Mouse (Mus musculus) left cerebral cortex, adult 18-20 months (tissue): ENCODE results near the gene L2hgdh. TPM values are rescaled to one million over a fixed set of nuclear protein-coding genes. Genes with fewer than 3 reads are reported as not detected.
A peak's percentile ranks its signal among the peaks of the same experiment; 100 is the strongest.

Experiments
- DNase-seq, 2 experiments: peaks; one replicate each; pipeline ENCODE4 v3.0.0; 2021 to 2022; ENCODE audit warnings: low spot score in 2 of 2, mixed read lengths in 1 of 2
- long read RNA-seq, 2 experiments: library from polyadenylated mRNA; stranded (forward); transcript quantifications; one replicate each; pipeline ENCODE4 v2.0.0; 2021
- total RNA-seq, 2 experiments: library from RNA; stranded (reverse); gene quantifications; 2 replicates each; pipeline ENCODE4 v1.2.3; 2021

The L2hgdh gene
- 10 to 100 TPM; 21.9 TPM for total RNA-seq
- long read RNA-seq, experiment 1, transcript L2hgdh-201 (10 exons, 3,340 nt), result major isoform, 29 of 33 reads
- long read RNA-seq, experiment 1, partial matches to known transcripts, result 2 of 33 reads
- long read RNA-seq, experiment 1, other reads (novel, unspliced or antisense), result 2 of 33 reads
- long read RNA-seq, experiment 2, transcript L2hgdh-201 (10 exons, 3,340 nt), result major isoform, 16 of 23 reads
- long read RNA-seq, experiment 2, partial matches to known transcripts, result 2 of 23 reads
- long read RNA-seq, experiment 2, other reads (novel, unspliced or antisense), result 5 of 23 reads

GRCm38 (mm10) chr12:69724711-69725460, at the start of gene L2hgdh, which contains the start of gene Atp5s:
Gene L2hgdh, minus strand, starts transcription at chr12:69724873.
Gene Atp5s, plus strand, starts transcription at chr12:69724950.
- DNase-seq, result peak; percentile 96

GRCm38 (mm10) chr12:69768841-69769240, 44.2 kb upstream of the L2hgdh start:
- no peak for DNase-seq

GRCm38 (mm10) chr12:69767476-69768258, 43.0 kb upstream of the L2hgdh start:
- no peak for DNase-seq

- no peak for DNase-seq
These were observed 41.7 kb upstream of the L2hgdh start for GRCm38 (mm10) chr12:69766185-69766904.

- no peak for DNase-seq
These were observed 40.9 kb upstream of the L2hgdh start for GRCm38 (mm10) chr12:69765543-69765942.

- DNase-seq, result no peak
These were observed 36.9 kb upstream of the L2hgdh start for GRCm38 (mm10) chr12:69761603-69762002.

DNA sequence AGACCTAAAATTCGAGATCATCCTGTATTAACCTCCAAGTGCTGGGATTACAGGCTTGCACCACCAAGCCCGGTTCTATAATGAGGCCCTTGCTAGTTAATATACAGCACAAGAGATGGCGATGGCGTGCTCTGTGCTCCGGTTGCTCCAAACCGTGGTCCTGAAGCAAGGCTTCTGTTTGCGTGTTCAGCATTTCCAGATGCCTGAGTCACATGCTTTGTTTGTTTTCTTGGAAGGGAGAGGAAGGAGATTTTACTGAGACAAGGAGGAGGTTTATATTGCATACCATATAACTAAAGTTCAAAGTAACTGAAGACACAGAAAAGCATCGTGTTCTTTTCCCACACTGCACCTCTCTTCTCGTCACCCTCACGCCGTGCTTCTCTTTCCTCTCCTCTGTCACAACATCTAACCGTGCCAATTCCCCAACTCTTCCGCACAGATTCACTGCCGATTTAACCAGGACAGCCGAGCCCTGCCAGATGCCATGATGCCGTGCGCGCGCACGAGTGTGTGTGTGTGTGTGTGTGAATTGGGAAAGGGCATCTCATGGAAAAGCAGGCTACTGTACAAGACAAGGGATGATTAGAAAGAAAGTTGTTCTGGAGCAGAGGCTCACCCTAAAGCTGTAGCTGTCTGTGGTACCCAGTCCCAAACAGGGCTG, 36.2 kb upstream of the L2hgdh start:
- no peak for DNase-seq

GRCm38 (mm10) chr12:69760014-69760413, 35.3 kb upstream of the L2hgdh start:
- no peak for DNase-seq

DNA sequence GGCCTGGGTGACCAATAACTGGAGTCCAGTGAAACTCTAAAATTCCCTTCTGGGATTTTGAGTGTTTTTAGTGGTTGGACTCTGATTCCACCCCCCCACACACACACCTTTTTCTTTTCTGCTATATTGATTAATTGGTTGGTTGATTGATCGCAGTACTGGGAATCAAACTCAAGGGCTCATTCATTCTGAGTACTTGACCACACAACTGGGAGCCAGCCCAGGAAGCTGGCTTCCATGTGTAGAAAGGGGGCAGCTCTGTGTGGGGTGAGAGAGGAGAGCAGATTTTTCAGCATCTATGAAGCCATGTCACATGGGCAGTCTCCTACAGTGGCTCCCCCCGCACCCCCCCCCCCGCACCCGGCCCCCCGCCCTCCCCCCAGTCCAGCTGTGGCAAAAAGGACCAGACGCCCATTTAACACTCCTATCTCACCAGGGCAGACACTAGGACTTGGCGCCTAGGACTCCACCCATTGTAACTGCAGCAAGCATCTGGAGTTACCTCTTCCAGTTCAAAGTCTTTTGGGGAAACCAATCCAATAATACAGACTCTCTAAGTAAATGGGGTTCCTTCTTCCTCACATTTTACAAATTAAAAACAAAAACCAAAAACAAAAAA, 34.7 kb upstream of the L2hgdh start:
- no peak for DNase-seq

DNA sequence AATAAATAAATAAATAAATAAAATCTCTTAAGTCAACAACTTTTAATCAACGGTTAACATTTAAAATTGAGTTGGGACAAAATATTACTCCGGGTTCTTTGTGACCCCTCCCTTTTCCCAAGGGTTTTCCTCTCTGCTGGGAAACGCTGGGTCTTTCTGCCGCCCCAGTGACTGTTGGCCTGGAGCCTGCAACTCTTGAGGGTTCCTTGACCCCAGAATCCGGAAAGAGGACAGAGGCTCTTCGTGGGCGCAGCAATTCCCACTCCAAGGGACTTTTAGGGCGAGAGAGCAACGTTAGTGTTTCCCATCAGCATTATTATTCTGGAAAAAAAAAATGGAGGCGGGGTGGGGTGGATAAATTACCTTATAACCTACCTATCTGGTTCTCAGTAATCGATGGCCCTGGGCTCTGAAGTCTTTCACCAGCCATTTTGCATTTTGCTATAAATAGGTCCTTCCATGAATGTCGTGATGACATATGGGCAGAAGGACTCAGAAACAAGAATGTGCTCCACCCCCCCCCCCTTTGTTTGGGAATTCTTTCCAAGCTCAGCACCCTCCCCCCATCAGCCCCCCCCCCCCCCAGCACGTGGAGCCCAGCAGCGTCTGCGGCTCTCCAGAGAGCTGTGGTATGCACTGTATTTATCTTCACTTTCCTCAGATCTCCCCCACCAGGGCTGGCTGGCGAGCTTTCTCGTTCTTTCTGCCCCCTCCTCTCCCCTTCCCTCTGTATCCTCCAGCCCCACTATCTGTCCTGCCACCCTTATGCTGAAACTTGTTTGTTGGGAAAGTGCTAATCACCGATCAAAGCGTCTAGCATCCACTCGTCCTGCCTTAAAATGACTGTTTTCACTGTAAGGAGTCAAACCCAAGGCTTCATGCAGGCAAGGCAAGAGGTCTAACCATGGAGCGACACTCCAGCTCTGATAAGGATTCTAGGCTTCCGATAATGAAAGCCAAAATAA, 33.8 kb upstream of the L2hgdh start:
- DNase-seq, result no peak

DNA sequence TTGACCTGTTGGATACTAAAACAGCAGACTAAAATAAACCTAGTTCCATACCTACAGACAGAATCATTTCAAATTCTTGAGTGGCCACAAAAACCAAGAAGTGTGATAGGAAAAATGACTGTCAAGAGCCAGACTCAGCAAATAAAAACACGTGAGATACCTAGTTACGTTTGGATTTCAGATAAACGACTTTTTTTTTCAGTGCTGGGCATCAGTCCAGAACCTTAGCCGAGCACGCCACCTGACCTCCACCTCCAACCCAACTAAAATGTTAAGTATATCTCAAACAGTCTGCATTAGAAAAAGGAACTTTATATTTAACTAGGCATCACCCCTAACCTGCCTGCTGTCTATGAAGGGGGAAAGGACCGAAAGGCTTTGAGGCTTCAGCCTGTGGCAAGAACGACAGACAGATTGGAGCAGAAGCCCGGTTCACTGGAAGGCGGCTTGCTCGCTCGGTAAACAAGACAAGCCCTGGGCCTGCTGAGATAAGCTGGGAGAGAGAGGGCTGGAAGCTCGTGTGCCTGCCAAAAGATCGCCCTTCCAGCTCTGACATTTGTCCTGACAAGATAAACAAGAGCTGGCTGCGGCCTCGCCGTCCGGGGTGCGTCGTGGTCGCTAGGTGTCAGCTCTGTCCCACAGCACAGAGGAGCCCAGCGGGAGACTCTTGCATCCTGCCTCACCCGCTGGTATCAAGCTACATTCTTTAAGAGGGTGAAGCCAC, 32.9 kb upstream of the L2hgdh start:
- peak; percentile 47 to 56 for DNase-seq

GRCm38 (mm10) chr12:69756015-69756414, 31.3 kb upstream of the L2hgdh start:
- DNase-seq, result no peak

- no peak for DNase-seq
These were observed 29.3 kb upstream of the L2hgdh start for GRCm38 (mm10) chr12:69753936-69754335.

DNA sequence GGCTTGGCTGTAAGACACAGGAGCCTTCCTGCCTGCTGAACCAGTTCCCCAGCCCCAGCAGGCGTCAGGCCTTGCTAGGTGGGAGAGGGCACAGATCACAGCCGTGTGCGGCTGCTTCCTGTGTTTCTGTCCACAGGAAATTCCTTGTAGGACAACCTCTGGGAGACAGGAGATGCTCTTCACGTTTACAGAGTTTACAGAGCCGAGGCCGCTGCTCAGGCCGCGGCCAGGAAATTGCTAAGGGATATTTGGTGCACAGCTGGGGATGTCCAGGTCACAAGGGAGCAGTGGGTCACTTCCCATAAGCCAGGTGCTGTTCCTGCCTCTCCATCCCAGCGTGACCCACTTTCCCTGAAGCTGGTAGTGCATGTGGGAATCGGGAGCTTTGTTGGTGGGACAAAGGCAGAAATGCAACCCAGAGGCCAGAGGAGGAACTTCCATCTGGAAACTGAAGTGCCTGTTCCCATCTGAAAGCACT, 27.2 kb upstream of the L2hgdh start:
- no peak for DNase-seq

- DNase-seq, result no peak
These were observed 19.5 kb upstream of the L2hgdh start for GRCm38 (mm10) chr12:69744138-69744537.

GRCm38 (mm10) chr12:69741965-69742364, 17.3 kb upstream of the L2hgdh start:
- DNase-seq, result no peak

GRCm38 (mm10) chr12:69733923-69734322, 9.2 kb upstream of the L2hgdh start:
- DNase-seq, result no peak

- no peak for DNase-seq
These were observed 8.8 kb upstream of the L2hgdh start for GRCm38 (mm10) chr12:69733518-69733917.
